Comparison of ENCODE assay signal across 1 mouse cellular context in genomic region chr16:20169071-20169470, GRCm38 (mm10).
TF ChIP-seq lines count a peak whose summit lies in the region.

No protein-coding gene starts in this region.

TF ChIP-seq in CH12.LX, 34 proteins besides CTCF, POLR2A, EP300 and RAD21 (continued from another document):
- TF ChIP-seq ELF1 (IDR thresholded peaks at IDR 0.05; ENCODE audit: low read depth, low read length) (no peak), MEF2A (IDR thresholded peaks at IDR 0.05; ENCODE audit: borderline replicate concordance, low read depth, low read length) (no peak), UBTF (IDR thresholded peaks at IDR 0.05; ENCODE audit: low read depth, low read length) (no peak), CHD2 (IDR thresholded peaks at IDR 0.05; ENCODE audit: low read length) (no peak)
